Mouse (Mus musculus) kidney, embryonic 16.5 days (tissue): ENCODE measurements around the gene Rsrp1. TPM values are rescaled to one million over a fixed set of nuclear protein-coding genes. Genes with fewer than 3 reads are reported as not detected.
"Not testable (repeated sequence)": the region's sequence is repeated elsewhere in the genome, so short reads cannot be mapped to it uniquely, and the experiment has no call there.

ENCODE experiments used
- ATAC-seq: fragments of 200-750 bp; cut with Nextera tagmentation; 2 replicates; pipeline ENCODE4 v1.8.0; 2017; ENCODE audit warnings: moderate TSS enrichment; ENCODE audit not compliant: low FRiP score, low TSS enrichment
- H3K27ac ChIP-seq: fragments of 300-500 bp; sonication (generic); 2 replicates; pipeline ENCODE4 v1.5.1; 2014; ENCODE audit warnings: low read length
- H3K27me3 ChIP-seq: fragments of 300-500 bp; sonication (generic); 2 replicates; pipeline ENCODE4 v1.6.1; 2014; ENCODE audit warnings: low read length, control low read depth, mixed read lengths; ENCODE audit not compliant: insufficient read depth
- H3K36me3 ChIP-seq: fragments of 300-500 bp; sonication (generic); 2 replicates; pipeline ENCODE4 v1.6.1; 2014; ENCODE audit warnings: low read length, control low read depth, mixed read lengths; ENCODE audit not compliant: insufficient read depth
- H3K4me1 ChIP-seq: fragments of 300-500 bp; sonication (generic); 2 replicates; pipeline ENCODE4 v1.6.1; 2014; ENCODE audit warnings: low read length, control low read depth, mixed read lengths; ENCODE audit not compliant: insufficient read depth
- H3K4me2 ChIP-seq: fragments of 300-500 bp; sonication (generic); replicated peaks from 2 replicates; pipeline ENCODE4 v1.6.1; 2014; ENCODE audit warnings: low read depth, low read length
- H3K4me3 ChIP-seq: fragments of 300-500 bp; sonication (generic); 2 replicates; pipeline ENCODE4 v1.5.1; 2014; ENCODE audit warnings: mild to moderate bottlenecking, low read length
- H3K9ac ChIP-seq: fragments of 300-500 bp; sonication (generic); replicated peaks from 2 replicates; pipeline ENCODE4 v1.6.1; 2014; ENCODE audit warnings: low read length
- H3K9me3 ChIP-seq: fragments of 300-500 bp; sonication (generic); 2 replicates; pipeline ENCODE4 v1.6.1; 2016; ENCODE audit warnings: low read length, control low read depth
- WGBS: fragments of 180-500 bp; shearing (Covaris S2); extraction: QIAGEN DNeasy Blood & Tissue Kit; methylation state at CpG from one replicate; pipeline ENCODE4 v1.1.7; 2014; 5-methylcytosine and 5-hydroxymethylcytosine counted together
- polyA plus RNA-seq: library from polyadenylated mRNA; unstranded; fragments of >200 nt; fragmentation: Nextera tagmentation; extraction: Ambion mirVana; gene quantifications from 2 replicates; pipeline ENCODE4 v1.2.1, GENCODE M21; 2015

The Rsrp1 gene
- polyA plus RNA-seq, 1 experiment from 2014 or later = 449 TPM

GRCm38 (mm10) chr4:134903046-134903445 is 20.3 kb upstream of the Rsrp1 start:
- Histone ChIP-seq H3K9ac (no peak overlapping the region), H3K9me3 (no peaks in the 10 kb centered on the region), H3K4me1 (no peaks in the 10 kb centered on the region), H3K4me2 (no peak overlapping the region), H3K27ac (no peak overlapping the region), H3K4me3 (no peak overlapping the region), H3K36me3 (peaks cover 71% of the 10 kb centered on the region), H3K27me3 (no peaks in the 10 kb centered on the region)
- ATAC-seq = no peak
- 71% methylated on average over 7 of the region's 7 CpGs for WGBS

DNA sequence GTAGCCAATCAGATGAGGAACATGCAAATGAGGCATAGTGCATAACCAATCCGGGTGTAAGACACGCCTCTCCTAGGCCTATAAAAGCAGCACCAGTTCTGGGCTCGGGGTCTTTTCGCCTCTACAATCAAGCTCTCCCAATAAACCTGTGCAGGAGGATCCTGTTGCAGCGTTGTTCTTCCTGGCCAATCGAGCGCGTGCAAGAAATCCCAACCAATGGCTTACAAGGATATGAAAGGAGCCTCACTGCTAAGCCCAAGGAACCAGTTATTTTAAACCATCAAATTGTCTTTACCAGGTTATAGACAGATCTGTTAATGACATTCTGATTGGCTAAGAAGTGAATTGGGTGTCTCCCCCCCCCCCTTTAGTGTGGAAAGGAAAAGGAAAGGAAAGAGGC is 12.0 kb upstream of the Rsrp1 start:
- not testable (repeated sequence) for H3K9me3 ChIP-seq, H3K27me3 ChIP-seq, ATAC-seq, H3K27ac ChIP-seq, H3K9ac ChIP-seq, H3K4me2 ChIP-seq, H3K4me3 ChIP-seq
- Histone ChIP-seq H3K4me1 (peaks cover 16% of the 10 kb centered on the region; the same call in 1 of the 2 replicates), H3K36me3 (peaks cover 30% of the 10 kb centered on the region)
- WGBS = 98% methylated on average over 6 of the region's 8 CpGs

- ATAC-seq = no peak
- Histone ChIP-seq H3K9me3 (no peaks in the 10 kb centered on the region), H3K9ac (no peak overlapping the region; the same call in 1 of the 2 replicates), H3K4me3 (no peak overlapping the region), H3K27ac (no peak overlapping the region), H3K4me2 (peak overlapping the region; percentile 84; the same call in 1 of the 2 replicates), H3K36me3 (peaks cover 18% of the 10 kb centered on the region), H3K27me3 (no peaks in the 10 kb centered on the region), H3K4me1 (peaks cover 16% of the 10 kb centered on the region; the same call in 1 of the 2 replicates)
- 32% methylated on average over 3 of the region's 3 CpGs for WGBS
Observed at GRCm38 (mm10) chr4:134913413-134913812, 10.0 kb upstream of the Rsrp1 start.

DNA sequence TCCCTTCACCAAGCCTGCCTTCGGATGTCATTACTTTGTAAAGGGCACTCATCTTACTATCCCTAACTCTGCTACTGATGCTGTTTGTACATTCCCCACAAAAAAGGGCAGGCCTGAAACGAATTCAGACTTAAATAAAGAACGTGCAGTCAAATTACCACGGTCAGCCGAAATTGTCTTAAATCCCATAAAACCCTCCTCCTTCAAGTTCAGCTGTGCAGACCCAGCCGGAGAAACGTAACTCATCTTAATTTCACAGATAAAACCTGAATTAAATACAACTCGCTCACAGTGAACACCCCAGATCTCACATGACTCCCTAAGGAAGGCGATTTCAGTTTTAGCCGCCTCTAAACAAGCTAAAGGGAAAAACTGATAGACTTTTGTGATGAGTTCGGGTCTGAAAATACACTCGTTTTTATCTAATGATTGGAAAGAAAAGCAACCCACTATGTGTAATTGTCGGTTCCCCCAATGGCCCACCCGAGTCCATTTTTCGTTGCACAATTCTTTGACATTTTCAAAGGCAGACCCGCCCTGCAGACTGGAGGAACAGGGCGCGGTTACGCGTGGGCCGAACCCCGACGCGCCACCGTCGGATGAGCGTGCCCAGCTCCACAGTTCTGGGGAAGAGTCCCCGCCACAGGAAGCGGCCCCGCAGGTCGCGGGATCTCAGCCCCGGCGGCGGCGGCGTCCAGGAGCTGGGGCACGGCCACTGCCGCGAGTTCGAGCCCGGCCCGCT is 9.1 kb upstream of the Rsrp1 start:
- ATAC-seq = peak; percentile 70
- under 1% methylated on average over 43 of the region's 43 CpGs for WGBS
- Histone ChIP-seq H3K36me3 (peaks cover 10% of the 10 kb centered on the region), H3K4me1 (peaks cover 16% of the 10 kb centered on the region; the same call in 1 of the 2 replicates), H3K9me3 (no peaks in the 10 kb centered on the region), H3K9ac (peak overlapping the region; percentile 88), H3K4me2 (peak overlapping the region; percentile 84), H3K27me3 (no peaks in the 10 kb centered on the region), H3K27ac (peak overlapping the region; percentile 90), H3K4me3 (peak overlapping the region; percentile 84)

- peak; percentile 94 for ATAC-seq
- Histone ChIP-seq H3K27ac (peak within 1 kb of the TSS; percentile 90), H3K9me3 (no peaks in the 10 kb centered on the region), H3K36me3 (peaks cover 6% of the 10 kb centered on the region; the same call in 1 of the 2 replicates), H3K9ac (peak within 1 kb of the TSS; percentile 88), H3K4me3 (peak within 1 kb of the TSS; percentile 84), H3K4me2 (peak within 1 kb of the TSS; percentile 84), H3K4me1 (peaks cover 16% of the 10 kb centered on the region; the same call in 1 of the 2 replicates), H3K27me3 (no peaks in the 10 kb centered on the region)
- under 1% methylated on average over 25 of the region's 25 CpGs for WGBS
Observed at GRCm38 (mm10) chr4:134914864-134915209, 8.6 kb upstream of the Rsrp1 start, which contains the start of gene Tmem50a. Tmem50a (minus strand) TSS chr4:134915024.

DNA sequence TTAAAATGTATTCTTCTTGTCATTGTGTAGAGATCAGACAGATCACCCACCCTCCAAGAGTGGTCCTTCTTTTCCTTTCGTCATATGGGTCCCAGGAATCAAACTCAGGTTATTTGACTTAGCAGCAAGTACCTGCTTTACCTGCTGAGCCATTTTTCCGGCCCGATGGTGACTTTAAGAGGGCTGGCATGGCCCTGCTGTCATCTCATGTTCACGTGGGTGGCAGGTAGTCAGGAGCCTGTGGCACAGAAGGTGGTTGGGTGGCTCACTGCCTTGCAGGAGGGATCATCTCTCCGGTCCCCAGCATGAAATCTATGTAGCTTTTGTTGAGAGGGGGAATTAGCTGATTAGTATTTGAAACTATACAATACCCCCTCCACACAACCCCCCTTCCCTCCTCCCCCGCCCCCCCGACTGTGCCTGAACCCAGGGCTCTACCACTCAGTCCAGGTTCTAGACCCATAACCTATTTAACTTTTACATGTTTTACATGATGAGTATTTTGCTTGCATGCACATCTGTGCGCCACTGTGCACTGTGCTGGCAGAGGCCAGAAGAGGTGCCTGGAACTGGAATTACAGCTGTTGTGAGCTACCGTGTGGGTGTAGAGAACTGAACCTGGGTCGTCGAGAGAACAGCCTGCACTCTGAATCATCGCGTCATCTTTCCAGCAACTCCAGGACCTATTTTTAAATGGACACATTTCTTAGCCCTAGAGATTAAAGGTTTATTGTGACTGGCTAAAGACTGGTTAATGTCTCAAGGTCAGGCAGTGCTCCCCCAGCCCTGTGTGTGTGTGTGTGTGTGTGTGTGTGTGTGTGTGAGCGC is 8.0 kb upstream of the Rsrp1 start:
- Histone ChIP-seq H3K27me3 (no peaks in the 10 kb centered on the region), H3K9ac (peak overlapping the region; percentile 88), H3K27ac (peak overlapping the region; percentile 90; the same call in 1 of the 2 replicates), H3K9me3 (no peaks in the 10 kb centered on the region), H3K4me2 (peak overlapping the region; percentile 84), H3K4me1 (peaks cover 16% of the 10 kb centered on the region; the same call in 1 of the 2 replicates), H3K36me3 (peaks cover 6% of the 10 kb centered on the region; the same call in 1 of the 2 replicates), H3K4me3 (peak overlapping the region; percentile 84)
- 54% methylated on average over 14 of the region's 14 CpGs for WGBS
- peak; percentile 37 for ATAC-seq

GRCm38 (mm10) chr4:134917194-134917593 is 6.2 kb upstream of the Rsrp1 start:
- no peak overlapping the region for H3K4me2 ChIP-seq
- no peak for ATAC-seq
- WGBS = 73% methylated on average over 3 of the region's 3 CpGs
- no peak overlapping the region for H3K9ac ChIP-seq
- no peaks in the 10 kb centered on the region for H3K36me3 ChIP-seq
- no peak overlapping the region for H3K4me3 ChIP-seq
- no peak overlapping the region for H3K27ac ChIP-seq
- H3K27me3 ChIP-seq = no peaks in the 10 kb centered on the region
- H3K9me3 ChIP-seq = no peaks in the 10 kb centered on the region
- H3K4me1 ChIP-seq = peaks cover 16% of the 10 kb centered on the region; the same call in 1 of the 2 replicates

GRCm38 (mm10) chr4:134918381-134918780 is 5.0 kb upstream of the Rsrp1 start:
- Histone ChIP-seq H3K27ac (no peak overlapping the region), H3K36me3 (no peaks in the 10 kb centered on the region), H3K4me2 (no peak overlapping the region), H3K27me3 (no peaks in the 10 kb centered on the region), H3K4me1 (peaks cover 17% of the 10 kb centered on the region; the same call in 1 of the 2 replicates), H3K9ac (no peak overlapping the region), H3K9me3 (no peaks in the 10 kb centered on the region), H3K4me3 (no peak overlapping the region)
- 49% methylated on average over 7 of the region's 7 CpGs for WGBS
- no peak for ATAC-seq

DNA sequence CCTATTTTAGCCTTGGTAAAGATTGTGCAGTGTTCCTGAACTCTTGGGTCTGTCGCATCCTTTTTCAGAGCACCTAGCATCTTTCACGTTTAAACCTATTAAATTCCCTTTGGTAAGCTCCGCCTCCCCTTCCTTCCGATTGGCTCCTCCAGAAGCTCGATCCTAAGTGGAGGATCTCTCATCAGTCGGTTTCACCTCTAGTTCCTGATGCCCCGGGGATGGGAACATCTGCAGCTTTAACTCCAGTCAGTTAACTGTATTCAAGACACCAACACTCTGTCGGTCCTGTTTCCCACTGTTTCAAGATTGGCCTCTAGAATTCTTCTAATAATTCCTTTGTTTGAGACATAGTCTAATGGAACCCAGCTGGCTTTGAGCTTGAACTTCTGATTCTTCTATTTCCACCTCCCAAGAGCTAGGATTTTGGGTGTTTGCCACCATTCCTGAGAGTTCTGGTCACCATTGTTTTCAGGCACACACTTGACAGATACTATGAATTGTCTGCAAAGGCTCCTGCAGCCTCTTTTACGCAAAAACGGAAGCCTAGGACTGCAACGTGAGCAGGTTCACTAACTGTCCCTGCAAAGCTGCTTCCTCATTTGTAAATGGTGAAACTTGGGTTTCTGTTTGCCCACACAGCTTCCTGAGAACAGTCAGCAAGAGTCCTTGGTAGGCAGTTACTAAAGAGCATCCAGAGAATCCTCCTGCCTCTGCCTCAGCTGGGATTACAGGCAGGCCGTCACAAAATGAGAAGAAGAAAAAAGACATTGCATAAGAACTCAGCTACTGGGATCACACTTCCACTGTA is 3.5 kb upstream of the Rsrp1 start:
- Histone ChIP-seq H3K27me3 (no peaks in the 10 kb centered on the region), H3K4me2 (no peak overlapping the region), H3K4me1 (peaks cover 12% of the 10 kb centered on the region), H3K4me3 (no peak overlapping the region), H3K27ac (no peak overlapping the region), H3K36me3 (no peaks in the 10 kb centered on the region), H3K9ac (no peak overlapping the region), H3K9me3 (no peaks in the 10 kb centered on the region)
- 41% methylated on average over 12 of the region's 12 CpGs for WGBS
- no peak for ATAC-seq
